Mouse (Mus musculus): ENCODE results near the gene Wdr81.

Wdr81 gene

DNA sequence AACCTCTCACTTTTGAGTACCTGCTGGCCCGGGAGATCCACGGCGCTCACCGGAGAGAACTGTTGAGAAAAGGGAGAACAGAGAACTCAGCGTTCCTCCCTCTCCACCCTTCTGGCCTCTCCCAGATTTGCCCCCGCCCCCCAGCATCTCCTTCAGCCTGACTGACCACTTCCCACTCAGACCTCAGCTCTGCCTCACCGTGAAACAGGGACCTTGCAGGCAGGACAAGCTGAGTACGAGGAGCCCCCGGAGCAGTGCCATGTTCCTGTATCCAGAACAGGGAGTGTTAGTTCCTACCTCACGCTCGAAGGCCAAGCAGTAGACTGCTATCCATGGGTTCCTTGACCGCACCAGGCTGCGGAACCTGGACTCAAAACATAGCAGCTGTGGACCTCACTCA lies 16.3 kb downstream of the Wdr81 start:
- no peak for DNase-seq (ENCODE audit: low read depth)

DNA sequence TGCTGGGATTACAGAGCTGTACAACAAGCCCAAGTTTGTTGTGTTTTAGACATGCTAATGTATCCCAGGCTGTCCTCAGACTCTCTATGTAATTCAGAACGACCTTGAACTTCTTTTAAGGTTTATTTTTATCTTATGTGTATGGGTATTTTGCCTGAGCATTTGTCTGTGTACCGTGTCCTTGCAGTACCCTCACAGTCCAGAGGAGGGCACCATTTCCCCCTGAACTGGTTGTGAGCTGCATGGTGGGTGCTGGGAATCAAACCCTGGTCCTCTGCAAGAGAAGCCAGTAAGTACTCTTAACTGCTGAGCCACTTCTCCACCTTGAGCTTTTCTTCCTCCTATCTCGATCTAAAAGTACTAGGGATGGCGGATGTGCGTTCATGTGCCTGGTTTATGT lies 20.4 kb downstream of the Wdr81 start:
- DNase-seq (ENCODE audit: low read depth), result peak; percentile 27

DNA sequence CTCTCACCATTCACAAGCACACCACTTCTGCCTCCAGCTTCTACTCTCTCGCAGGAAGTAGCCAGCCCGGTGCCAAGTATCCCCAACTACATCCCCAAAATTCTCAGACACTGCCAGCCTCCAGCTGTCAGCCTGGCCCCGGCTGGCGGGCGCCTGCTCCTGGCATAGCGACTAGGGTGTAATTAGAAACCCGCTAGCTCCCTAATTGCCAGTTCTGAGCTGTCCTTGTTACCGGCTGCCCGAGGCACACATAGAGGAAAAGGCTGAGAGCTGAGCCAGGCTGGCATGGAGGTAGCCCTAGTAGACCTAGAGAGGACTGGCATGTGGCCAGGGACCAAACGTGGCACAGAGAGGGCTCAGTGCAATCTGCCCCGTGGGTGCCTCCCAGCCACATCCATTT lies 23.2 kb downstream of the Wdr81 start:
- DNase-seq (ENCODE audit: low read depth), result no peak

DNA sequence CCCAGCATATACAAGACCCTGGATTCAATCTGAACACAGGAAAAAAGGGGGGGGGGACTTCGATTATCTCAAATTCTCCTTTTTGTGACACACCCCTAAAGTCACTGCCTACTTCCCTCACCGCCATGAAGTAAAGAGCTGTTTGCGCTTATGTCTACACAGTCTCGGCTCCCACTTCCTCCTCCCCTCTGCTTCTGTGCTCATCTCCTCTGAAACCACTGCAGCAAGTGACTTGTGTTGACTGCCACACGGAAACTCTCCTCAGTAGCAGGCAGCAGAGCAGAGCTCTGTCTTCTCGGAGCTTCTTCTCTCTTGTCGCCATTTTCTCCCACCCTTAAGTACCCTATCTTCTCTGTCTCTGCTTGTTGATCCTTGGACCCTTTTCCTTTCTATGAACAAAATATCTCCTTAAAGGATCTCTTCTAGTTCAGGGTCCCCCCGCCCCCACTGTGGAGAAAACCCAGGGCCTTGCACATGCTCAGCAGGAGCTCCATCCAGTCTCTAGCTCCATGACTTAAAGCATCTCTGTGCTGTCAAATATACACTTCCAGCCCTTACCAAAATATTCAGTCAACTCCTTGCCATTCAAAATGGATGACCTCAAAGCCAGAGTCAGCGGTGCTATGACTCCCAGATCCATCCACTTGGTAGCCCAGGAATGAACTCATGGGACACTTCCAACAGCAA lies 25.4 kb downstream of the Wdr81 start:
- DNase-seq (ENCODE audit: low read depth), result peak; percentile 61

DNA sequence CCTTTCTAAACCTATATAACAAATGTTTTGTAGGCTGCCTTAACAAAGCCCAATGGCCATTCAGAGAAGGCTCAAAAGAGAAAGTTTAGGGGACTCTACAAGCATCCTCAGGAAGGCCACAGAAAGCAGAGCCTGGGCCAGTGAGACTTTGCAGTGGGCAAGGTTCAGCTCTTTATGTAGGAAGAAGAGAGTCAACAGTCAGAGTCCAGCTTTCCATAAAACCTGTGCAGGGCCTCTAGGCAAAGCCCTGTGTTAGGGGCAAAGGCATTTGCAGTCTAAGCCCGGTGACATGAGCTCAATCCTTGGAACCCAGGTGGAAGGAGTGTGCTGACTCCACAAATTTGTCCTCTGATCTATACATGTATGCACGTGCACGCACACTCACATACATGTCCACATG lies 30.1 kb downstream of the Wdr81 start:
- DNase-seq (ENCODE audit: low read depth), result no peak

DNA sequence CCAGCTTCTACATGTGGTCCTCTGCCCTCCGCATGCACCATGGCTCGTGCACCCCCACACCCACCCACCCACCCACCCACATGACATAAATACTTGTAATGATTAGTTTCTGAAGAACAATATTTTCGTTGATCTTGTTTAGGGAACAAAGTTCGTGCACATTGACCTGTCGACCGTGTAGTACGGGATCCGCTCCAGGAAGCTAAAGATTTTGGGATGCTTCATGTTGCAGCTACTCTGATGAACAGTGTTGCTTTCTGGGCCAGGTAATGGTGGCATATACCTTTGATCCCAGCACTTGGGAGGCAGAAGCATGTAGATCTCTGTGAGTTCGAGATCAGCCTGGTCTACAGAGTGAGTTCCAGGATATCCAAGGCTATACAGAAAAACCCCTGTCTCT lies 30.5 kb downstream of the Wdr81 start:
- DNase-seq (ENCODE audit: low read depth), result no peak

DNA sequence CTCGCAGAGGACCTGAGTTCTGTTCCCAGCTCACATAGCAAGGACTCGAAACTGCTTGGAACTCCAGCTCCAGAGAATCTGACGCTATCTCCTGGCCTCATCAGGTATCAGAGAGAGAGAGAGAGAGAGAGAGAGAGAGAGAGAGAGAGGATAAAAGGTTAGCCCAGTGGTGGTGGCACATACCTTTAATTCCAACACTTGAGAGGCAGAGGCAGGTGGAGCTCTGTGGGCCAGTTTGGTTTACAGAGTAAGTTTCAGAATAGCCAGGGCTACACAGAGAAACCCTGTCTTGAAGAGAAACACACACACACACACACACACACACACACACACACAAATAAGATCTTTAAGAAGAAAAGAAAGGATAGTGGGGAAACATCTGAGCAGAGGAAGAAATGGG lies 31.4 kb downstream of the Wdr81 start:
- no peak for DNase-seq (ENCODE audit: low read depth)

DNA sequence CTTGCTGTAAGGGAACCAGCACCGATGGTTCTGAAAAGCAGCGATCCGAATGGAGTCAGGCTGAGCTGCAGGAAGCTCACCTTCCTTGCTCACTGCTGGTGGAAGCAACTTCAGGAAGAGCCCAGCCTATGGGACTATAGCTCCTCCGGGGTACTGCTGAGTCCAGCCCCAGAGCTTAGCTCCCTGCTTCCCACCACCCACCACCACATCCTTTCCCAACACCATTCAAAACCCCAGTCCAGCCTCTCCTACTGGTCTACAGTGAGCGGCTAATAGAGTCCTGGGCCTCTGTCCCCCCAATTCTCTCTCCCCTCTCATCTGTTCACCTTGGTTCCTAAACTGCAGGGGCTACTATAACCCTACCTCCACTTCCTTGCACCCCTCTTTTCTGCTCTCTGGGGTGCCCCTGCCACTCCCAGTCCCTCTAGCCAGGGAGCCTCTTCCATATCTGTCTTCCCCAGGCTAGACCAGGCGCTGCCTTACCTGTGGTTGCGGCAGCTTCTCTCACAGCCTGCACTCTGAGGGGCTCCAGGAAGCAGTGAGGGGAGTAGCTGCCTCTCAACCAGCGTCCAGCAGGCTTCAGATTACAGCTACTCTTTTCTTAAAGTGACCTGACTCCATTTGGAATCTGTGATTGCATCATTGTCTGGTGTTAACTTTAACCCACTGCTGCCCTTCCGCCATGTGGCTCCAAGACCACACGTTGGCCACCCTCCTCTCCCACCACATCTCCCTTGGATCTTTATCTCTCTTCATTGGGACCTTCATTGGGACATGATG lies 32.3 kb downstream of the Wdr81 start, which contains the start of gene Serpinf1:
TSS of gene Serpinf1 (minus strand) at position 689 of the 780 bp plus-strand sequence.
- DNase-seq (ENCODE audit: low read depth), result no peak

DNA sequence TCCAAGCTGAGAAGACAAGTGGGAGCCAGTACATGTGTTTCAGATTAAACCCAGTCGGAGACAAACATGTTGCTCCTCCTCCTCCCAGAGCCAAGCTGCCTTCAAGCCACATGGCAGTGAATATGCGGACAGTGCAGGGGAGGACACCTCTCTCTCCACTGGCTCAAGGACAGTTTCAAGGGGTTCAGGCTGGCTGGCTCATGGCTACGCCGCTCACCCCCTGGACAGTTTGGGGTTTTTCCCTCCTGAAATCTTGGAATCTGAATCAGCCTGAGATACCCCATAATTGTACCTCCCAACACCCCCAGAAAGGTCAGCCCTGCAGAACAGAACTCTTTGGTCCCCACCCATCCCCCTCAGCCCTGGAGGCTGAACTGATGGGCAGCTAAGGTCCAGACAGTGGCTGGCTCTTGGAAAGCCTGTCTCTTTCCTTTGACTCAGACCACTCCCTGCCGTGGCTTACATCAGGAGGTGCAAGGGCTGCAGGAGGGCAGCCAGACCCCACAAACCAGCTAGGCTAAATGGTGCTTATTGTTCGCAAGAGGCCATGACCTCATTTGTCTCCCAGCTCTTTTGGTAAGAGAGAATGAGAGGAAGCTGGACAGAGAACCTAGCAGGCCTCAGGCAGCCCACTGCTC lies 33.0 kb downstream of the Wdr81 start:
- DNase-seq (ENCODE audit: low read depth), result no peak

DNA sequence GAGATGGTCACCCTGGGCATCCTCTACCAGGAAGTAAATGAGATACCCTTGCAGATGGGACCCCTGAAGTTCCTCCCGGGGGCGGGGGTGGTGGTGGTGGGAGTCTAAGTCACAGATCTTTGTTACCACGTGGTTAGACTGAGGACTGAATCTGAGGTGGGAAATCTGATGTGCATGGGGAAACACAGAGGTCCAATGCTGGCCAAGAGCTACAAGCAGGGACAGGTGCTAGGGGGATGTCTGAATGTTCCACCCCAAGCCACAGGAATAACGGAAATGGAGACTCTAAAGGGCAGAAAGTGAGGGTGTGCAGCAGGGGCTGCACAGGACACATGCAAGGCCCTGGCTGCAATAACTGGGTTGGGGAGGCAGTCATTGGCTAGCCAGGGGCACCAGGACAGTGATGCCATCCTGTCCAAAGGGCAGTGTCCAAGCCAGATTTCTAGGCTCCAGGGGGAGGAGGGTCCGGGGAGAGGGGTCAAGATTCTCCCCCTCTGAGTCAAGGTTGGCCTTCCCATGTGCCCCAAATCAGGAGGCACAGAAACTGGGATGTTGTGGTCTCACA lies 33.6 kb downstream of the Wdr81 start:
- DNase-seq (ENCODE audit: low read depth), result no peak

DNA sequence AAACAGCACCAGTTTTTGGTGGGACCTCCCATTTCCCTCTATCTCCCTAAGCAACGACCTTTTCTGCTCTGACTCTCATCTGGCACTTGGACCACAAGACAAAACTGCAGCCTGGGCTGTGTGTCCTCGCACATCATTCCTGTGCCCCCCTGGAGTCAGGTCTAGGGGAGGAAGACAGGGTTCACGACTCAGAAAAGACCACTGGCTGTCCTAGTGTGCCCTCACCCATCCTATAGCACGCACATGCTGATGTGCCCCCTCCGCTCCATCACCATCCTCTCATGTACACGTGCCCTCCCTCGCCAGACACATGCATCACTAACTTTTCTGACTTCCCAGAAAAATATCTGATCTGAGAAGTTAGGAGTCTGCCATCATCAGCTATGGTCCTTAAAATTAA lies 34.5 kb downstream of the Wdr81 start:
- no peak for DNase-seq (ENCODE audit: low read depth)

DNA sequence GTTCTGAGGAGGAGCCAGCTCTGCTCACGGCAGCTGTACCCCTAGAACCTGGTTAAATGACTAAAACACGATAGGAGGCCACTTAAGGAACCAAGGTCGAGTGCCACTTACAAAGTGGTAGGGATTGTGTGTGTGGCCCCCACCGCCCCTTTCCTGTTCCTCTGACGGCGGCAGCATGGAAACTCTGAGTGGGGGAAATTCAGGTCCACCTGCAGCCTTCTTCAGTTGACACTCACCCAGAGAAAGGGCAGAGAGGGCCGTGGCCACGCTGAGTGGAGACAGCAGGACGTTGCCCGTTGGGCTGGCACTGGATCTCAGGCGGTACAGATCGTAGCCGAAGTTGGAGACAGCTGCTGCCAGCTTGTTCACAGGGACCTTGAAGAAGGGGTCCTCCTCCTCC lies 38.5 kb downstream of the Wdr81 start:
- peak; percentile 45 for DNase-seq (ENCODE audit: low read depth)

DNA sequence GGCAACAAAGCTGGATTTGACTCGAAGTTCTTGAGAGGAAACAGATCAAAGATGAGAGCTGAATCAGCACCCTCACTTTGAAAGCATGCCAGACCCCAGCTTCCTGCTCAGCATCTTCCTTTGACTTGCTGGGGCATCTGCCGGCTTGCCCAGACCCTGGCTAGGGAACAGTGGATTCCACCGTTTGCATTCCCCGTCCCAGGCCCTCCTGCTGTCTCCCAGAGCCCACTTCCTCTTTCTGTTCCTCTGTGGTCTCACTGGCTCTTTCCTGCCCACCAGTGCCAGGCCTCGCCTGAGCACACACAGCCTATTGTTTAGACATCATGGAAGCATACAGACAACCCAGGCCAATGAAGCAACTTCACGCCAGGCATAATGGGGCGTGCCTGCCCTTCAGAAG lies 39.4 kb downstream of the Wdr81 start:
- peak; percentile 42 for DNase-seq (ENCODE audit: low read depth)

DNA sequence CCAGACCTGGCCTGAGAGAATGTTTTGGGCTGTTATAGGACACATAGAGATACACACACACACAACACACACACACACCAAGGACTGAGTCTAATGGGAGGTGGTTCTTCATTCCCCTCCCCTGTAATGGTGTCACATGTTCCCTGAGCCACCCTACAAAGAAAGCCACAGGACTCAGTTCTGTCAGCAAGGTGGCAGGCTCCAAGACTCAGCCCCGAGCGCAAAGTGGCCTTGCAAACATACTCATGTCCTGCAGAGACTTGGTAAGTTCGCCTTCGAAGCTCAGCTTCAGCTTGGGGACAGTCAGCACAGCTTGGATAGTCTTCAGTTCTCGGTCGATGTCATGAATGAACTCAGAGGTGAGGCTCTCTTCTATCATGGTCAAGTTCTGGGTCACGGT lies 43.9 kb downstream of the Wdr81 start:
- peak; percentile 50 for DNase-seq (ENCODE audit: low read depth)

DNA sequence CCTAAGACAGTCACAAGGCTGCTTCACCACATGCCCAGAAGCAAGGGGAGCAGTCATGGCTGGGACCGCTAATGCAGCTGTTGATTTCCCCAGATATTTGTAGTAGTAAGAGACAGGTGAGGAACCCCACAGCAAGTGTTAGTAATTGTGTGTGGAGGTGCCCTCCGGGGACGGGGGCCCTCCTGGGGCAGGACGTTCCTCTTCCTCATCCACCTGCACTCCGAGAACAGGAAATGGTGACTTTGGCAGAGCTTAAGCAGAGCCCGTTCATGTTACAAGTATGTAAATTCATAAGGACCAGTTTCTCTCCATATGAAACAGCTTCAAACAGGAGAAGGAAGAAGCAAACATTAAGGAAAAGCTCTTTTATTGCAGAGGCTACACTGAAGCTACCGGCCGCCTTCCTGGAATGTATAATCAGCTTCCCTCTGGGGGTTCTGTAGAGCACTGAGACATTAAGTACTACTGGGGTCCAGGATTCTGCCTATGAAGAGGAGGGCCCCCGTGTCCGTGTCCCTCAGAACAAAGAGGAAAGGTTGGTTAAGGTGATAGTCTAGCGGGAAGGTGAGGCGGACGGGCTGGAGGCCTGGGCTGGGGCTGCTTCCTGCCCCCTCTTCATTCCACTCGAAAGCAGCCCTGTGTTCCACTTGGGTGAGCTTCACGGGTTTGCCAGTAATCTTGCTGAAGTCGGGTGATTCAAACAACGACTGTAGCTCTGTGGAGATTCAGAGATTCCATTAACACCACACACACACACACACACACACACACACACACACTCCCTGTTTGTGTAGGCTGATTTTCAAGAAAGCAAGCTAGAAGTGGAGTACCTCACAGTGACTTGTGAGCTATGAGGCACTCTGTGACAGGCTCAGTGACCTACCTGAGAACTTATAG lies 44.6 kb downstream of the Wdr81 start:
- peak; percentile 55 for DNase-seq (ENCODE audit: low read depth)

DNA sequence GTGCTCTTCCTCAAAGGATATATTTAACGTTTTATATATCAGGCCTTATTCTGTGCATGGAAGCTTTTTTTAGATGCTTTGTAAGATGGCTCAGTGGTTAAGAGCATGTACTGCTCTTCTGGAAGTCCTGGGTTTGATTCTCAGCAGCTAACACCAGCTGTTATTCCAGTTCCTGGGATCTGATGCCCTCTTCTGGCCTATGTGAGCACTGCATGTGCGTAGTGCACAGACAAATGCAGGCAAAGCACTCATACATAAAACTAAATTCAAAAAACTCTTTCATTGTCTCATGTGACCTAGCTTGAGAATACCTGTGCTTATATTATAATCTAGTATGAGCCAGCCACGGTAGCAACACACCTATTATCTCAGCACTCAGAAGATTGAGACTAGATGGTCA lies 47.7 kb downstream of the Wdr81 start:
- DNase-seq (ENCODE audit: low read depth), result peak; percentile 78

DNA sequence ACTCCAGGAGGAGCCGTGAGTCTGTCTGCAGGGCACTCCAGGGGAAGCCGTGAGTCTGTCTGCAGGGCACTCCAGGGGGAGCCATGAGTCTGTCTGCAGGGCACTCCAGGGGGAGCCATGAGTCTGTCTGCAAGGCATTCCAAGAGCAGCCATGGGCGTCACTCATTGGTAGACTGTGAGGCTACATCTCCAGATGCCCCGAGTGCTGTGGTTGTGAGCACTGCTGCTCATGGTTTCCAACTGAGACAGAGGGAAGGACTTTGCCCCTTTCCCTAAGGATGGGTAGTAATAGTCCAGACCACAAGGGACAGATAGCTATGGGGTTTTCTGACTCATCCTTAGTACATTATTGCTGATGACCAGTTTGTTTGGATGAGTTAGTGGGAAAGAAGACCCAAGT lies 48.4 kb downstream of the Wdr81 start:
- DNase-seq (ENCODE audit: low read depth), result no peak

DNA sequence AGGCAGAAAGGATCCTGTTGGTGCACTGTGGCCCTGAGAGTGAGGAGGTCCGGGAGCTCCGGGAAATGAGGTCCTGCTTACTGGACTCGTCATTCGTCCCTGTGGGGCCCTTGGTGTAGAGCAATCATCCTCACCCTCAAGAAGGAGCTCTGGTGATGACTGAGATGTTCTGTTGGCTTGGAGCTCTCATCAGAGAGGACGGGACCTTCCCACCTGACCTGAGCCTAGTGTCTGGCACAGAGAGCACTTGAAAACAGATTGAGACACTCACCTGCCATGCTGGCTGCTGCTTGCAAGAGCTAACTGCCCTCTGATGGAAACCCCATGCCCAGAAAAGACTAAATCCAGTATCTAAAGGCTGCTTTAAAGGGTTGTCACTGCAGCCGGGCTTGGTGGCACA lies 49.7 kb downstream of the Wdr81 start:
- DNase-seq (ENCODE audit: low read depth), result no peak

DNA sequence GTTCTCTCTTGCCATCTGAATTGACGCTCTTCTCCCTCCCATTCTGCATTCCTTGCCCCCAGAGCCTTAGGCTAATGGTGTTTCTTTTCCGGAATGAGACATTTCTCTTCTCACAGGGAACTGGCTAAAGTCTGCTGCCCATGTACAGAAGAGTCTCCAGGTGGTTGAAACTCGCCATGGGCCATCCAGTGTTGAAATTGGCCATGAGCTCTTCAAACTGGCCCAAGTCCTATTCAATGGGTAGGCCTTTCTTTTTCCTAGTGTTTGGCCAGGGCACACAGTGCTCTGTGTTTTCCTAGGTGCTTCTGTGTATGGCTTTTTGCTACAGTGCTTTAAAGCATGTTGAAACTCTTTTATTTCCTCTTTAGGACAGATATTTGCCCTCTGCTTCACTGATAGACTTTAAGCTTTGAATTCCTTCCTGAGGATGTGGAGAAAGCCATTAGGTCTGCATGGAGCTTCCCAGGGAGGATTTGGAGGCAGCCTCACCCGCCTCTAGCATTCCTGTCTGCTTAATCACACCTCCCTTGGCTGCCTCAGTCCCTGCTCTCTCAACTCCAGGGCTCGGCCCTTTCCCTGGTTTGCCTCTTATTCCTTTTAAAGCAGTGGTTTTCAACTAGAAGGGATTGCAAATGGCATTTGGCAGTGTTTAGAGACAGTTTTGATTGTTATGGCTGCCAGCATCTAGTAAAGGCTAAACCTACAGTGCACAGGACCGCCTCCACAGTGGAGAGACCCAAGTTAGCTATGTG lies 51.0 kb downstream of the Wdr81 start:
- DNase-seq (ENCODE audit: low read depth), result no peak

DNA sequence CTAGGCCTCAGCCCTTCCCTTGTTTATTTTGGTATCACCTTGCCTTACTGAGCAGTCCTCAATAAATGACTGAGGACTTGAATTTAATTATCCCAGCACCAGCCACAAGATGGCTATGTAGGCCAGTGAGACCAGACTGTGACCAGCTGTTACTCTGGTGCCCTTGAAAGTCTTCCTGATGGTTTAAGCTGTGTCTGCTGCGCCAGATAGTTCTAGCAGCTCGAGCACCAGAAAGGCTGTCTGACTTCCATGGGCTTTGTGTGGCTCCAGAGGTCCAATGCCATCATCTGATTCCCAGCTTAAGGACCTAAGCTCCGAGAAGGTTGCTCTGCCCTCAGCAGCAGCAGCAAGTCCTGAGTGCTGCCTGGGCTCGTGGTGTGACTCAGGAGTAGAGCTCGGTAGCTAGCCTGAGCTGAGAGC lies 52.2 kb downstream of the Wdr81 start:
- peak; percentile 57 for DNase-seq (ENCODE audit: low read depth)

DNA sequence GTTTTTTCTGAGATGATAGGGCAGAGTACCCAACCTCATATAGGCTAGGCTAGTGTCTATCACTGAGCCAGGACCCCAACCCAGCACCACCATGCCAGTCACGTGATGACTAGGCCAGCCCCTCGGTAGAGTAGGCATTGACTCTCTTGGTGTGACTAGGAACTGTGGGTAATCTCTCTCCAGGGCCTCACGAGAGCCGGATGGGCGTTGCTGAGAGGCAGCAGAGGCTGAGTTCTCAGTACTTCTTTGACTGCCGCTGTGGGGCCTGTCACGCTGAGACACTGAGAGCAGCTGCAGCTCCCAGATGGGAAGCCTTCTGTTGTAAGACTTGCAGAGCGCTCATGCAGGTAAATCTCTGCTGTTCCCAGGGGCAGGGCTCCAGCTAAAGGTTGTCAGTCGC lies 54.4 kb downstream of the Wdr81 start:
- no peak for DNase-seq (ENCODE audit: low read depth)

All from induced T-regulatory cell, adult 2 months (primary cell).